Mouse (Mus musculus) midbrain, embryonic 15.5 days (tissue): Measurements from ENCODE around the gene Hcls1. TPM values are rescaled to one million over a fixed set of nuclear protein-coding genes. Genes with fewer than 3 reads are reported as not detected.

Experiments
- ATAC-seq: fragments of 200-750 bp; cut with Nextera tagmentation; replicated peaks from 2 replicates; pipeline ENCODE4 v1.8.0; 2017; ENCODE audit warnings: moderate TSS enrichment
- H3K27ac ChIP-seq: fragments of 300-500 bp; sonication (generic); 2 replicates; pipeline ENCODE4 v1.5.1; 2015; ENCODE audit warnings: mild to moderate bottlenecking, inconsistent platforms
- H3K27me3 ChIP-seq: fragments of 300-500 bp; sonication (generic); replicated peaks from 2 replicates; pipeline ENCODE4 v1.6.1; 2015; ENCODE audit warnings: inconsistent platforms
- H3K36me3 ChIP-seq: fragments of 300-500 bp; sonication (generic); replicated peaks from 2 replicates; pipeline ENCODE4 v1.6.1; 2015; ENCODE audit warnings: inconsistent platforms
- H3K4me1 ChIP-seq: fragments of 300-500 bp; sonication (generic); 2 replicates; pipeline ENCODE4 v1.6.1; 2015; ENCODE audit warnings: inconsistent platforms
- H3K4me2 ChIP-seq: fragments of 300-500 bp; sonication (generic); 2 replicates; pipeline ENCODE4 v1.6.1; 2015; ENCODE audit warnings: inconsistent platforms, mild to moderate bottlenecking, moderate library complexity
- H3K4me3 ChIP-seq: fragments of 300-500 bp; sonication (generic); 2 replicates; pipeline ENCODE4 v1.5.1; 2015; ENCODE audit warnings: mild to moderate bottlenecking, inconsistent platforms
- H3K9ac ChIP-seq: fragments of 300-500 bp; sonication (generic); 2 replicates; pipeline ENCODE4 v1.6.1; 2015; ENCODE audit warnings: mild to moderate bottlenecking, inconsistent platforms
- H3K9me3 ChIP-seq: fragments of 300-500 bp; sonication (generic); 2 replicates; pipeline ENCODE4 v1.6.1; 2016; ENCODE audit warnings: inconsistent platforms
- whole genome bisulfite sequencing: fragments of 180-500 bp; shearing (Covaris S2); methylation state at CpG from one replicate; pipeline ENCODE4 v1.1.7; 2015; ENCODE audit warnings: mixed read lengths; 5-methylcytosine and 5-hydroxymethylcytosine counted together
- polyA plus RNA-seq: library from polyadenylated mRNA; unstranded; fragments of >200 nt; fragmentation: Nextera tagmentation; extraction: Ambion mirVana; gene quantifications from 2 replicates; pipeline ENCODE4 v1.2.1, GENCODE M21; 2015

Hcls1 gene
- polyA plus RNA-seq, 1 experiment from 2014 or later, result 2.1 TPM

- no peaks in the 10 kb centered on the region for H3K9me3 ChIP-seq
- peaks cover 38% of the 10 kb centered on the region for H3K36me3 ChIP-seq
- no peak overlapping the region for H3K27ac ChIP-seq
- no peak overlapping the region for H3K4me3 ChIP-seq
- ATAC-seq, result no peak
- no peak overlapping the region for H3K4me2 ChIP-seq
- no peak overlapping the region for H3K9ac ChIP-seq
- WGBS, result 95% methylated on average over 6 of the region's 6 CpGs
- H3K4me1 ChIP-seq, result no peaks in the 10 kb centered on the region
- H3K27me3 ChIP-seq, result no peaks in the 10 kb centered on the region
These were observed 2.2 kb upstream of the Hcls1 start for GRCm38 (mm10) chr16:36932546-36932945.

GRCm38 (mm10) chr16:36934131-36934840 is 497 bp upstream of the Hcls1 start:
- no peak for ATAC-seq
- Histone ChIP-seq H3K4me3 (no peak overlapping the region), H3K4me2 (no peak overlapping the region), H3K9me3 (no peaks in the 10 kb centered on the region), H3K36me3 (peaks cover 26% of the 10 kb centered on the region), H3K27me3 (no peaks in the 10 kb centered on the region), H3K9ac (no peak overlapping the region), H3K27ac (no peak overlapping the region), H3K4me1 (no peaks in the 10 kb centered on the region)
- 79% methylated on average over 6 of the region's 6 CpGs for WGBS

- no peak for ATAC-seq
- Histone ChIP-seq H3K36me3 (peaks cover 15% of the 10 kb centered on the region), H3K4me1 (no peaks in the 10 kb centered on the region), H3K27ac (no peak overlapping the region), H3K9ac (no peak overlapping the region), H3K4me3 (no peak overlapping the region), H3K4me2 (no peak overlapping the region), H3K9me3 (no peaks in the 10 kb centered on the region), H3K27me3 (no peaks in the 10 kb centered on the region)
- WGBS, result 85% methylated on average over 3 of the region's 3 CpGs
These were observed 1.0 kb downstream of the Hcls1 start for GRCm38 (mm10) chr16:36935814-36936213.

- Histone ChIP-seq H3K4me3 (no peak overlapping the region), H3K4me1 (peaks cover 3% of the 10 kb centered on the region; the same call in 1 of the 2 replicates), H3K9ac (no peak overlapping the region), H3K36me3 (no peaks in the 10 kb centered on the region), H3K27ac (no peak overlapping the region), H3K27me3 (no peaks in the 10 kb centered on the region), H3K9me3 (no peaks in the 10 kb centered on the region), H3K4me2 (no peak overlapping the region)
- WGBS, result 74% methylated on average over 6 of the region's 6 CpGs
- ATAC-seq, result no peak
These were observed 6.4 kb downstream of the Hcls1 start for GRCm38 (mm10) chr16:36941137-36941727.

- WGBS, result 40% methylated on average over 4 of the region's 4 CpGs
- Histone ChIP-seq H3K9ac (no peak overlapping the region), H3K9me3 (no peaks in the 10 kb centered on the region), H3K27me3 (no peaks in the 10 kb centered on the region), H3K4me1 (peaks cover 3% of the 10 kb centered on the region; the same call in 1 of the 2 replicates), H3K4me2 (no peak overlapping the region), H3K27ac (no peak overlapping the region), H3K36me3 (no peaks in the 10 kb centered on the region), H3K4me3 (no peak overlapping the region)
- ATAC-seq, result no peak
These were observed 7.1 kb downstream of the Hcls1 start for GRCm38 (mm10) chr16:36941895-36942294.

GRCm38 (mm10) chr16:36943591-36943990 is 8.8 kb downstream of the Hcls1 start:
- WGBS, result 88% methylated on average over 3 of the region's 3 CpGs

GRCm38 (mm10) chr16:36944895-36945424 is 10.2 kb downstream of the Hcls1 start:
- Histone ChIP-seq H3K4me3 (no peak overlapping the region), H3K36me3 (no peaks in the 10 kb centered on the region), H3K4me1 (peaks cover 3% of the 10 kb centered on the region; the same call in 1 of the 2 replicates), H3K4me2 (peak overlapping the region; percentile 17; the same call in 1 of the 2 replicates), H3K9me3 (no peaks in the 10 kb centered on the region), H3K9ac (no peak overlapping the region), H3K27ac (no peak overlapping the region), H3K27me3 (no peaks in the 10 kb centered on the region)
- WGBS, result 26% methylated on average over 12 of the region's 12 CpGs
- ATAC-seq, result peak; percentile 54

More at GRCm38 (mm10) chr16:36943591-36943990, 8.8 kb downstream of the Hcls1 start:
- Histone ChIP-seq H3K4me3 (no peak overlapping the region), H3K27ac (no peak overlapping the region), H3K36me3 (no peaks in the 10 kb centered on the region), H3K27me3 (no peaks in the 10 kb centered on the region), H3K4me2 (no peak overlapping the region), H3K9ac (no peak overlapping the region), H3K4me1 (peaks cover 3% of the 10 kb centered on the region; the same call in 1 of the 2 replicates), H3K9me3 (no peaks in the 10 kb centered on the region)
- no peak for ATAC-seq

- Histone ChIP-seq H3K4me1 (peaks cover 3% of the 10 kb centered on the region; the same call in 1 of the 2 replicates), H3K27me3 (no peaks in the 10 kb centered on the region), H3K4me2 (no peak overlapping the region), H3K9me3 (no peaks in the 10 kb centered on the region), H3K9ac (no peak overlapping the region), H3K27ac (no peak overlapping the region), H3K36me3 (no peaks in the 10 kb centered on the region), H3K4me3 (no peak overlapping the region)
- ATAC-seq, result no peak
- WGBS, result 88% methylated on average over 8 of the region's 8 CpGs
These were observed 11.8 kb downstream of the Hcls1 start for GRCm38 (mm10) chr16:36946459-36947159.

- ATAC-seq, result no peak
- Histone ChIP-seq H3K4me2 (no peak overlapping the region), H3K4me3 (no peak overlapping the region), H3K4me1 (peaks cover 3% of the 10 kb centered on the region; the same call in 1 of the 2 replicates), H3K9me3 (no peaks in the 10 kb centered on the region), H3K36me3 (no peaks in the 10 kb centered on the region), H3K9ac (no peak overlapping the region), H3K27me3 (no peaks in the 10 kb centered on the region), H3K27ac (no peak overlapping the region)
- 54% methylated on average over 4 of the region's 4 CpGs for WGBS
These were observed 12.9 kb downstream of the Hcls1 start for GRCm38 (mm10) chr16:36947646-36948197.

GRCm38 (mm10) chr16:36949614-36950336 is 15.0 kb downstream of the Hcls1 start:
- no peak for ATAC-seq
- 63% methylated on average over 8 of the region's 8 CpGs for WGBS
- no peak overlapping the region for H3K4me3 ChIP-seq

GRCm38 (mm10) chr16:36951029-36951428 is 16.2 kb downstream of the Hcls1 start:
- no peaks in the 10 kb centered on the region for H3K27me3 ChIP-seq
- WGBS, result 15% methylated on average over 4 of the region's 4 CpGs

More at GRCm38 (mm10) chr16:36949614-36950336, 15.0 kb downstream of the Hcls1 start:
- Histone ChIP-seq H3K36me3 (no peaks in the 10 kb centered on the region), H3K9ac (no peak overlapping the region), H3K4me2 (no peak overlapping the region), H3K4me1 (peaks cover 3% of the 10 kb centered on the region; the same call in 1 of the 2 replicates), H3K9me3 (no peaks in the 10 kb centered on the region), H3K27ac (no peak overlapping the region), H3K27me3 (no peaks in the 10 kb centered on the region)

More at GRCm38 (mm10) chr16:36951029-36951428, 16.2 kb downstream of the Hcls1 start:
- Histone ChIP-seq H3K4me3 (no peak overlapping the region), H3K27ac (no peak overlapping the region), H3K4me2 (no peak overlapping the region), H3K9me3 (no peaks in the 10 kb centered on the region), H3K4me1 (no peaks in the 10 kb centered on the region), H3K36me3 (no peaks in the 10 kb centered on the region), H3K9ac (no peak overlapping the region)
- ATAC-seq, result no peak
